Mouse (Mus musculus) bone marrow, adult 2 months (tissue): Measurements from ENCODE around the gene Foxo3. TPM values are rescaled to one million over a fixed set of nuclear protein-coding genes. Genes with fewer than 3 reads are reported as not detected.

Experiments used
- H3K27ac ChIP-seq: fragments of 200-500 bp; 2 replicates; pipeline ENCODE4 v1.5.1; 2012; ENCODE audit warnings: low read depth, mild to moderate bottlenecking, control low read depth, inconsistent platforms, low read length; ENCODE audit not compliant: control insufficient read depth, poor library complexity, insufficient read depth
- H3K4me1 ChIP-seq: fragments of 200-500 bp; 2 replicates; pipeline ENCODE4 v1.6.1; 2011; ENCODE audit warnings: low read length; ENCODE audit not compliant: control insufficient read depth, insufficient read depth
- H3K4me3 ChIP-seq: fragments of 200-500 bp; replicated peaks from 2 replicates; pipeline ENCODE3; 2011; ENCODE audit warnings: mild to moderate bottlenecking, low read depth, low read length, control low read depth; ENCODE audit not compliant: control insufficient read depth
- CTCF ChIP-seq: fragments of 200-500 bp; IDR thresholded peaks from 2 replicates; pipeline ENCODE4 v1.5.1; 2011; ENCODE audit warnings: low read length, control low read depth; ENCODE audit not compliant: control insufficient read depth, insufficient read depth
- POLR2A ChIP-seq: fragments of 200-500 bp; IDR thresholded peaks from 2 replicates; pipeline ENCODE4 v1.6.1; 2011; ENCODE audit warnings: low read depth, mild to moderate bottlenecking, control low read depth, low read length, borderline replicate concordance; ENCODE audit not compliant: control insufficient read depth
- WGBS: fragments of 180-500 bp; shearing (Covaris S2); methylation state at CpG from one replicate; pipeline ENCODE4 v1.1.7; 2018; 5-methylcytosine and 5-hydroxymethylcytosine counted together
- polyA plus RNA-seq: library from polyadenylated mRNA; stranded (reverse); fragments of >200 nt; gene quantifications from 2 replicates; pipeline ENCODE4 v1.2.4, GENCODE M21; 2011; ENCODE audit warnings: low replicate concordance; ENCODE audit not compliant: missing spikeins, insufficient read depth, insufficient read length

Gene Foxo3
- polyA plus RNA-seq, 1 experiment = 51.5 TPM

GRCm38 (mm10) chr10:42198682-42199081, 77.9 kb downstream of the Foxo3 start:
- Histone ChIP-seq H3K4me1 (no peaks in the 10 kb centered on the region; the same call in 1 of the 2 replicates), H3K4me3 (no peak overlapping the region), H3K27ac (no peak overlapping the region)
- no peak for TF ChIP-seq POLR2A
- no peak for TF ChIP-seq CTCF
- WGBS = 23% methylated on average over 3 of the region's 3 CpGs

- Histone ChIP-seq H3K4me3 (no peak overlapping the region), H3K4me1 (peaks cover 2% of the 10 kb centered on the region), H3K27ac (no peak overlapping the region)
- 31% methylated on average over 6 of the region's 6 CpGs for WGBS
- no peak for TF ChIP-seq CTCF
- TF ChIP-seq POLR2A = no peak
These were observed 81.8 kb downstream of the Foxo3 start for GRCm38 (mm10) chr10:42194784-42195183.

DNA sequence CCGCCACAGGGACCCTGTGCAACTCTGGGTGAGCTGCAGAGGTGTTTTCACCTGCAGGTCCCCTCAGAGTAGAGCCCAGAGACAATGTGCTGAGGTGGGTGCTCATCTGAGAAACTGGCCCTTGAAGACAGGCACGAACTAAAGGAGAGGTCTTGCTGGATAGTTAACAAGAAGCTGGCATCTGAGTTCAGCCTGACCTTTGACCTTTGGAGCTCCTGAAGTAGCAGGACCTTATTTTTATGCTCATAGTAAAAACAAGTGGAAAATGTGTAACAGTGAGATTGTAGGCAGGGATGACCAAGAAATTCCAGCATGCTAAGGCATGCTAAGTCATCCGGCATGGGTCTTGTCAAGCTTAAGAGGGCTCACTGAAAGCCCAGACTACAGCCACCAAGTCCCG, 82.6 kb downstream of the Foxo3 start:
- no peak overlapping the region for H3K4me3 ChIP-seq
- no peak overlapping the region for H3K27ac ChIP-seq
- TF ChIP-seq POLR2A (no peak), CTCF (no peak)
- peaks cover 2% of the 10 kb centered on the region for H3K4me1 ChIP-seq
- 92% methylated on average over 4 of the region's 4 CpGs for WGBS

DNA sequence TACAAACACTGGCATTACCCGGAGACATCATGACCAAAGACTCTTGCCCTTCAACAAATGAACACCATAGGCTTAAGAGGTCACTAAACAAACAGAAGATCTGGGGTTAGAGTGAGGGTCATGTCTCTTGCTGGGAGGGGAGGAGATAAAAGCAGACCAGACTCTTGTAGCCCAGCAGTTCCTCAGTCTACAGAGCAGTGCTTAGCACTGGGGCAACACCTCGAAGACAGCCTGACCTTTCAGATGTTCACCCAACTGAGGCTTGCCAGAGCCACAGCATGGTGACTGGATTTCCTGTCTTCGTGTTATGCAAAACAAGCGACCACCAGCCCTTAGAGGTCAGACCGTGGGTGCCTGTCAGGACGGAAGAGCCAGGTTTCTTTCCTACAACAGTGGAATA, 83.6 kb downstream of the Foxo3 start:
- Histone ChIP-seq H3K27ac (no peak overlapping the region; the same call in 1 of the 2 replicates), H3K4me3 (no peak overlapping the region), H3K4me1 (peaks cover 2% of the 10 kb centered on the region)
- TF ChIP-seq POLR2A = no peak
- TF ChIP-seq CTCF = no peak
- 28% methylated on average over 6 of the region's 6 CpGs for WGBS

DNA sequence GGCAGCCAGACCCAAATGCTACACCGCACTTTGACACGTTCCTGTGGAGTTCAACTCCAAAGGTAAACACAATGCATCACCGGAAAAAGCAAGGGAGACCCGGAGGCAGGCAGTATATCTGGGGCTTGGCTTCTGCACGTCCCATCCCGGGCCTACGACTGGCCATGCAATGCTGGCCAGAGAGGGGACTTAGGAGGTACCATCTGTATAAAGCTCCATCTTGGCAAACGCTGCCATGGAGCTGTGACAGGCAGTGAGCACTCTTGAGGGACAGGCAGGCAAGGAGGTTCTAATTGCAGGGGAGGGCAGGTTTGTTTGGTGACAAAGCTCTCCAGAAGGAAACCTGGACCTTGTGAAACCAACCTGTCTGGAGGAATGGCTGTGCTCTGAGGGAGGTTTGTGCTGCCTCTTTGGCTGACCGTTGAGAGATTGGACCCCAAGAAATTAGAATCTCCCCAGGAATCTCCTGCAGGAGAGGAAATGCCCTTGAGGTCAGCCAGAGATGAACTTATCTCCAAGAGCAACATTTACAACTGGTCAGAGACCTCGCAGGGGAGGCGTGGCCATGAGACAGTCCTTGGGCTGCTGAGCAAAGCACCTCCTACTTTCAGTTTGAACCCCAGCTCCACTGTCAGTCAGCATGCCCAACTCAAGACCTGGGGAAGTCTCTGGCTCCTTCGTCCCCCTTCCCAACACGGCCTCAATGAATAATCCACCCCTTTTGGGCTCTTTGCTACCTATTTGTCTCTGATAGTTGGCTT, 86.7 kb downstream of the Foxo3 start:
- TF ChIP-seq CTCF (no peak), POLR2A (no peak)
- no peak overlapping the region for H3K27ac ChIP-seq
- H3K4me1 ChIP-seq = peaks cover 2% of the 10 kb centered on the region
- H3K4me3 ChIP-seq = no peak overlapping the region
- 68% methylated on average over 13 of the region's 13 CpGs for WGBS

- Histone ChIP-seq H3K27ac (no peak overlapping the region), H3K4me1 (peaks cover 2% of the 10 kb centered on the region), H3K4me3 (no peak overlapping the region)
- WGBS = 88% methylated on average over 8 of the region's 8 CpGs
- TF ChIP-seq POLR2A = no peak
- no peak for TF ChIP-seq CTCF
These were observed 87.5 kb downstream of the Foxo3 start for GRCm38 (mm10) chr10:42189037-42189436.

- TF ChIP-seq POLR2A (no peak), CTCF (no peak)
- Histone ChIP-seq H3K4me3 (no peak overlapping the region), H3K27ac (no peak overlapping the region), H3K4me1 (peaks cover 2% of the 10 kb centered on the region)
- WGBS = 75% methylated on average over 9 of the region's 9 CpGs
These were observed 88.5 kb downstream of the Foxo3 start for GRCm38 (mm10) chr10:42188091-42188490.

GRCm38 (mm10) chr10:42186941-42187401, 89.6 kb downstream of the Foxo3 start:
- H3K4me1 ChIP-seq = no peaks in the 10 kb centered on the region
- no peak for TF ChIP-seq CTCF
- no peak for TF ChIP-seq POLR2A
- WGBS = 91% methylated on average over 9 of the region's 9 CpGs
- H3K4me3 ChIP-seq = no peak overlapping the region
- no peak overlapping the region for H3K27ac ChIP-seq

DNA sequence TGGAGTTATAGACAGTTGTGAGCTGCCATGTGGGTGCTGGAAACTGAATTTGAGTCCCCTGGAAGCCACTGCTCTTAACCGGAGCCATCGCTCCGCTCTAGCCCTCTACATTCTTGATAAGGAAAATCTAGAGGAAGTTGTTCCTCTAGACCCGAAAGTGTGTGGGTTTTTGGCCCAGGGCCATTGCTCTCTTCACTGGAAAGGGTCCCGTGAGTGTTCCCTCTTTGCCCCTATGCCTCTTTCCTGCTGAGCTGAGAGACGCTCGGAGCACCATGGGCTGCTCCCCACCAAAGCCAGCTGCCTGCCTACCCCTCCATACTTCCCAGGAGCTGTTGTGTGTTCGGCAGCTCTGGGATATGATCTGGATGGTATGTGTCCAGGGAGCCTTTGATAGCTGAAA, 96.2 kb downstream of the Foxo3 start:
- 75% methylated on average over 8 of the region's 8 CpGs for WGBS
- no peak for TF ChIP-seq POLR2A
- no peak for TF ChIP-seq CTCF
- H3K4me1 ChIP-seq = no peaks in the 10 kb centered on the region
- no peak overlapping the region for H3K4me3 ChIP-seq
- no peak overlapping the region for H3K27ac ChIP-seq
